Mouse (Mus musculus) c-Kit-positive CD71-negative TER-119-negative erythroid progenitor cells, embryonic 14.5 days (primary cell): ENCODE measurements at regions not wholly inside any gene's neighbourhood (a gene's known extent, or its start where the extent isn't known, plus 50 kb on each side); places are given as distances from the start of the nearest gene placed in this dataset.
"Not testable (repeated sequence)": the region's sequence is repeated elsewhere in the genome, so short reads cannot be mapped to it uniquely, and the experiment has no call there.

Source experiments
- DNase-seq: peaks from one replicate; pipeline ENCODE4 v3.0.0-alpha.2; 2013; ENCODE audit warnings: low read depth

- no peak for DNase-seq
These were observed 328.7 kb downstream of the Diras2 start for GRCm38 (mm10) chr13:52202372-52202771.

GRCm38 (mm10) chr13:52205951-52206350 lies 325.1 kb downstream of the Diras2 start:
- DNase-seq, result no peak

DNA sequence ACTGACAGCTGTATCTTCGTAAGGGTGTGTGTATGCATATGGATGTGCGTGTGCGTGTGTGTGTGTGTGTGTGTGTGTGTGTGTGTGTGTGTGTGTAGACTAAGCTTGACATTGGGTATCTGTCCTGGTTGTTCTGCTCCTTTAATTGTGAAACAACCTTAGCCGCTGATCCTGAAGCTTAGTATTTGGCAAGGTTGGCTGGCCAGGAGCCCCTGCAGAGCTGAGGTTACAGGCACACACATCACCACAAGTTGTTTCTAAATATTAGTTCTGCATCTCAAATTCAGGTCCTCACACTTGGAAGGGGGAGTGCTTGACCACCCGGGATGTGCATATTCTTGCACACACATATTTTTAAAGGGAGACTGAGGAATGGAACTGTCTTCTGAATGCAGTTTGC lies 314.7 kb downstream of the Diras2 start:
- no peak for DNase-seq

- no peak for DNase-seq
These were observed 314.0 kb downstream of the Diras2 start for GRCm38 (mm10) chr13:52217066-52217465.

DNA sequence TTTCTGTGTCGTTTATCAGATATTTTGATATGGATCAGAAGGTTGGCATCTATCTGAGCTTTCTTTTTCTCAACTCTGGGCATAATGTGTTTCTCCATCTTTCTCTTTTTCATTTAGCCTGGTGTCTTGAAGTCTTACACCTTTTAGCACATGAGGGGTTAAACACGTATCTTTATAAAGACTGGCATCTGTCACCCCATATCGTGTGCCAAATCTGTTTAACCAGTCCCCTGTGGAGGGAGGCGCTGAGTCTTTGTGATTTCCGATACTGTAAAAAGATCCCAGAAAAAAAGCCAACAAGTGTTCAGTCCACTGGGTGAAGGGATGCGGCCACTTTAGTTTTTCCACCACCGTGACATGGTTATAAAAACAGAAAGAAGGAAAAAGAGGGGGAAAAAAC lies 313.3 kb downstream of the Diras2 start:
- no peak for DNase-seq

GRCm38 (mm10) chr13:52222315-52223097 lies 308.6 kb downstream of the Diras2 start:
- DNase-seq, result no peak

DNA sequence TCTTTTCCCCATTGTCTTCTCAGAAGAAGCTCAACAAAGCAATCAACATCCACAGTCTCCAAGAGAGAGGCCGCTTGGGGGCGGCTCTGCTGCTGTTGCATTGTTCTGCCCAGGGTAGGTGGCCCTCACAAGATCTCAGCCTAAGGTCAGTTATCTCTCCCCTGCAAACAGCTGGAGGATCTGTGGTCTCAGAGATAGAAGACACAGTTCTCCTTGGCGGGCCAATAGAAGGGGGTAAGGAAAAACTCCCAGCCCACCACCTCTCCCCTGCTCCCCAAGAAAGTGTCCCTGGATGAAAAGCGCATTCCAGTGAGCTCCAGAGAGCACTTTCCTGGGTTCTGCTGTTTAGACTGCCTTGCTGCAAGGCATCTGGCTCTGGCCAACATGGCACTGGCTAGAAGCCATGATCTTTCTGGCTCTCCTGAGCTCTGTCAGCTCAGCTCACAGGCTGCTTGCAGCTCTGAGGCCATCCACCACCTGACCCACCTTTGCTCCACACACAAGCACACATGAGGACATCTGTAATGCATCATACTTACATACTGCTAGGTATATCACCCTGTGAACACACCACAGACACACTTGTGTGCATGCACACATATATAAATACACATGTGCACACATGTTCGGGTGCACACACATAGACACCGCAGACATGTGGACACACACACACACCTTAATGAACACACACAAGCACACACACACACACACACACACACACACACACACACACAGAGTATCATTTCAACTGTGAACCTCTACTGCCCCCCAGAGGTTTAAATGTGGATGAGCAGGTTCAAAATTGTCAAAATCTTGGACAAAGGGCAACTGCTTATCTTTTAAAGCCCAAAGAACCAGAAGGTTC lies 307.7 kb downstream of the Diras2 start:
- peak; percentile 34 for DNase-seq

- DNase-seq, result no peak
These were observed 297.1 kb downstream of the Diras2 start for GRCm38 (mm10) chr13:52233971-52234370.

DNA sequence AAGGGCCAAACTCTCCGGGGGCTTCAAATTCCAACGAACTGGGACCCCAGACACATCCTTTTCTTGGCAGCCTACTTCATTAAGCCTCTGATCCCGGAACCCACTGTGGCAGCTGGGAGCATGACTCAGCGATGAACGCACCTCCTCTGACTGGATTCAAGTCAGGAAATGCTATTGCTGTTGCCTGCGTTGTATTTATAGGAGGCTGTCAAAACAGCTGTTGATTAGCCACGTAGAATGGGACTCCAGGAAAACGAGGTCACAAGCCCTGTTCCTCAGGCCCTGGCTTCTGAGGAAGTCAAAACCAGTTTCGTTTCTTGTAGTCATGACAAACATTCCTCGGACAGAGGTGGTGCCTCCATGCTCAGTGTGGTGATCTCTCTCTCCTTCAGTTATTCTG lies 295.0 kb downstream of the Diras2 start:
- peak; percentile 38 for DNase-seq

- no peak for DNase-seq
These were observed 291.5 kb downstream of the Diras2 start for GRCm38 (mm10) chr13:52239563-52239962.

GRCm38 (mm10) chr13:52241761-52242160 lies 289.3 kb downstream of the Diras2 start:
- DNase-seq, result no peak

GRCm38 (mm10) chr13:52249492-52249891 lies 281.6 kb downstream of the Diras2 start:
- no peak for DNase-seq

DNA sequence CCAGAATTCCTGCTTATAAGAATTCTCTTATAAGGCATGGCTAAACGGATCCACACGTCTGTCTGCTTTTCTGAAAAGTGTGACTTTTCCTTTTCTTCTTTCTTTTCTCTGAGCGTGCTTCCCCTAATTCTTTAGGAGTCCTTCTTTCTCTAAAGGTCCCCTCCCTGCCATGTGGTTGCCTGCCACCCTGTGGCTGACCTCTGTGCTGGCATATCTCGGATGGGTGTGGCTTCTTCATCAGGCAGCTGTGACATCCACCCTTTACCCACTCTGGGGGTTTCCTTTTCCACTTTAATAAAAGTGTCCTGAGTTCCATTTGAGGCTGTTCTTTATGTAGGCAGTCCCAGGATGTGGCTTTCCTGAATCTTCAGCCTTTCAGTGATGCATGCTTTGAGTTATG lies 280.7 kb downstream of the Diras2 start:
- no peak for DNase-seq

DNA sequence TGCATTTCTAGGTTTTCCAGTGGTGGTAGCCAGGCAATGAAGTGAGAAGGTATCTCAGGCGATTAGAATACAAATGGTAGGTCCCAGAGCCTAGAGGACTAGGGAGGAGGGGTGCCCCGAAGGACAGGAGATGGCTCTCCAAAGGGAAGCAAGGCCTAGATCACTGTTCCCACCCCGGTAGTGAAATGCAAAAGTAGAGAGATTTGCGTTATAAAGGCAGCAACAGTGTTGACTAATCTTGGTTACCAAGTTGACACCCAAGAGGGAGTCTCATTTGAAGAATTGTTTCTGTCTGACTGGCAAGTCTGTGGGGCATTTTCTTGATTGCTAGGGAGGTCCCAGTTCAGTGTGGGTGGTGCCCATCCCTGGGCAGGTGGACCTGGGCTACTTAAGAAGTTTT lies 278.8 kb downstream of the Diras2 start:
- DNase-seq, result no peak

DNA sequence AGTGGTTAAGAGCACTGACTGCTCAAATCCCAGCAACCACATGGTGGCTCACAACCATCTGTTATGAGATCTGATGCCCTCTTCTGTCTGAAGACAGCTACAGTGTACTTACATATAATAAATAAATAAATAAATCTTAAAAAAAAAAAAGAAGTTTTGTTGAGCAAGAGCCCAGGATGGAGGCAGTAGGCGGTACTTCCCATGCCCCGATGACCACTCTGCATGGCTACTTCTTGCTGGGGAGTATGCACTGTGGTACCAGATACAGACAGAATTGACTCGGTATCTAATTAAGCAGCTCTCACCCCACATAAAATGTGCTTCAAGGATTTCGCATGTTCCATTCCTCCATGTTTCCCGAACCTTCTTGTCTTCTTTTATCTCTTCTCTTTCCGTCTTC lies 278.4 kb downstream of the Diras2 start:
- not testable (repeated sequence) for DNase-seq

DNA sequence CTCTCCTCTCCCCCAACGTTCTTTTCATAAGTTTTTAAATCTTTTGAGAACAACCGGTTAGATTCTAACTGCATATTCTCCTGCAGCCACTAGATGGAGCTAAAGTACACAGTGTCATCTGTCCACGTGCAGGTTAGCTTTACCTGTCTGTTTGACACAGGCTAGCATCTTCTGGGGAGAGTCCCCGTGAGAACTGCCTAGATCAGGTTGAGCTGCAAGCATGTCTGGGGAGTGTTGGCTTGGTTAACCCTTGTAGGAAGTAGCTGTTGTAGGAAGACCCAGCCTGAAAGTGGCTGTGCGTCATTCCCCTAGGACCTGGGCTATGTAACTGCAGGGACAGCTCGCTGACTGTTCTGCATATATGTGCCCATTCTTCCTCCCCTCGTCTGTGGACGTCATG lies 277.9 kb downstream of the Diras2 start:
- DNase-seq, result no peak

DNA sequence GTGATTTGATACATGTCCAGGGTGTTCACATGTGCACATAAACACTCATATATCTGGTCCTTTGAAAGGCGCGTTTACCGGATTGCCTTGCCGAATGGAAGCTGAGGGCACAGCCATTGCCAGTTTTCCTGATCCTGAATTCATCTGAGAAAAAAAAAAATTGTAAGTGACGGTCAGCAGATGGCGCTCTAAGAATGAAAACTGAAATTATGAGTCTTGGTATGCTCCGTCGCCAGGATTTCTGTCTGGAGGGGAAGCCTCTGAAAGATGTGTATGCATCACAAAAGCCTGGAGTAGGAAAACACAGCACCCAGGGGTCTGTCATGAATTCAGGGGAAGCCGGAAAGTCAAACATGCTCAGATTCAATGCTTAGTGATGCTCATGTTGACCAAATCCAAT lies 276.9 kb downstream of the Diras2 start:
- peak; percentile 50 for DNase-seq

GRCm38 (mm10) chr13:52255697-52256096 lies 275.4 kb downstream of the Diras2 start:
- no peak for DNase-seq

DNA sequence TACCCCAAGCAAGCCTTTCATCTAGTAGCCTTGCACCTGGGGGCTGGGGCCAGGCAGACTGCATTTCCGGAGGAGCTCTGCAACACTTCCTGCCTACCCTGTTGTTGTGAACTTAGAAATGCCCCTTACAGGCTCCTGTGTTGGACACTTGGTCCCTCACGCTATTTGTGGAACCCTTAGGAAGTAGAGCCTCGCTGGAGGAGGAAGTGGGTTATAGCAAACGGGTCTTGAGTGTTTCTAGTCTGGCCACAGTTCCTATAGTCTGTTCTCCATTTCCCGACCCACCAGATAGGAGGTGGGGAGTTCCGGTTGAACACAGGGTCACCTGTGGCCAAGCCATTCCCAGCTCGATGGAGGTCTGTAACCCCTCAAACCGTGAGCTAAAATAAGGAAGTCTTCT lies 272.7 kb downstream of the Diras2 start:
- no peak for DNase-seq

DNA sequence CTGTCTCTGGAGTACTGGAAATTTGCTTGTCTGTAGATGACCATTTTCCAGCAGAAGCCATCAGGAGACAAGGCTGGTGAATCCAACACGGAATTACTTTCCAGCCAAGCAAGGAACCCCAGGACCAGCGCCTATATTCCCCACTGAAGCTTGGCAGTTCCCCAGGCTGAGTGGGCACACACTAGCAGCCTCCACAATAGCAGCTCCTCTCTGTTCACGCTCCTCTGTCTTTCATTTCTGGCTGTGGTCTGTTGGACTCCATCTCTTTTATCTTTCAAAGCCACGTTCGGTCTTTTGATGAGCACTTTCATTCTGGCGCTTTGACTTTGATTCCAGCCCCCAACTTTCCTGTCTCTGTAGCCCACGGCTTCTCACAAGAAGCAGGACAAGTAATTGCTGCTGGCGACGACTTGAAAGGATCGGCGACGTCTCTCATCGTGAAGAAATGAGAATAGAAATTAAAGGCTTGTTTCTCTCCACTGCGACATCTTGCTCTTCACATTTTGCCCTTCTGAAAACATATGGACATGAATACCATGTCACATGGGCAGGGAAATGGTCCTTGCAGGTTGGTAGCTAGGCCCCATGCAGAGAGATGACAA lies 268.0 kb downstream of the Diras2 start:
- no peak for DNase-seq

DNA sequence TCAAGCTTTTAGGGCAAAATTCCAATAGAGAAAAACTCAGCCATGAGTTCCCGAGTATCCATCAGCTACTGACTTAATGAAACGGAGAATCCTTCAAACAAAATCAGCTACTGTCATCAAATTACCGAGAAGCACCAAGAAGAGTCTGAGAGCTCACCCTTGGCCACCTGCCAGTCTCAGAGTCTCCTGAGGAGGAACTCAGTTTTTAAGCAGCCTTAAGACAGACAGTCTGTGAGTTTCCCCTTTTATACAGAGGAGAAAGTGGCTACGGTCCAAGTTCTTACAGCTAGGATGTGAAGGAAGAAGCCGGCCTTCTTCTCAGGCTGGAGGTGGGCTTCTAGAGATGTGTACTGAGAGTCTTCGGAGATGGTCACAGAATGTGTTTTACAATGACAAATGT lies 262.8 kb downstream of the Diras2 start:
- no peak for DNase-seq

GRCm38 (mm10) chr13:52273502-52274246 lies 257.4 kb downstream of the Diras2 start:
- DNase-seq, result no peak
